Mouse (Mus musculus) G1E-ER4 (cell line): ENCODE results near the gene Ap1b1. TPM values are rescaled to one million over a fixed set of nuclear protein-coding genes. Genes with fewer than 3 reads are reported as not detected.

Source experiments
- GATA1 ChIP-seq: IDR thresholded peaks from one replicate; pipeline ENCODE4 v1.8.0; 2012; ENCODE audit warnings: low read length, inconsistent platforms
- polyA plus RNA-seq: library from polyadenylated mRNA; stranded (reverse); fragments of >175 nt; gene quantifications from 2 replicates; pipeline ENCODE4 v1.2.3, GENCODE M21; 2012

The Ap1b1 gene
- polyA plus RNA-seq, 1 experiment = 69.3 TPM

- no peak for TF ChIP-seq GATA1
These were observed 20.6 kb downstream of the Ap1b1 start for GRCm38 (mm10) chr11:5007186-5007585.

- TF ChIP-seq GATA1 = peak; percentile 36
These were observed 22.2 kb downstream of the Ap1b1 start for GRCm38 (mm10) chr11:5008867-5009266.

- TF ChIP-seq GATA1 = peak; percentile 59
These were observed 22.9 kb downstream of the Ap1b1 start for GRCm38 (mm10) chr11:5009354-5010074.

GRCm38 (mm10) chr11:5010205-5010604 is 23.6 kb downstream of the Ap1b1 start:
- TF ChIP-seq GATA1 = no peak

GRCm38 (mm10) chr11:5011480-5011879 is 24.9 kb downstream of the Ap1b1 start:
- no peak for TF ChIP-seq GATA1

GRCm38 (mm10) chr11:5012213-5012715 is 25.6 kb downstream of the Ap1b1 start:
- TF ChIP-seq GATA1 = no peak

- no peak for TF ChIP-seq GATA1
These were observed 29.1 kb downstream of the Ap1b1 start for GRCm38 (mm10) chr11:5015720-5016119.

- no peak for TF ChIP-seq GATA1
These were observed 29.7 kb downstream of the Ap1b1 start for GRCm38 (mm10) chr11:5016286-5016685.

GRCm38 (mm10) chr11:5017506-5017905 is 30.9 kb downstream of the Ap1b1 start:
- TF ChIP-seq GATA1 = no peak

- no peak for TF ChIP-seq GATA1
These were observed 38.5 kb downstream of the Ap1b1 start for GRCm38 (mm10) chr11:5025108-5025507.

- no peak for TF ChIP-seq GATA1
These were observed 41.6 kb downstream of the Ap1b1 start for GRCm38 (mm10) chr11:5028228-5028627.

GRCm38 (mm10) chr11:5032706-5033105 is 46.1 kb downstream of the Ap1b1 start:
- TF ChIP-seq GATA1 = no peak

GRCm38 (mm10) chr11:5033136-5033535 is 46.5 kb downstream of the Ap1b1 start:
- TF ChIP-seq GATA1 = no peak

- no peak for TF ChIP-seq GATA1
These were observed 48.8 kb downstream of the Ap1b1 start for GRCm38 (mm10) chr11:5035421-5035820.

- TF ChIP-seq GATA1 = no peak
These were observed 50.7 kb downstream of the Ap1b1 start for GRCm38 (mm10) chr11:5037146-5037854.

GRCm38 (mm10) chr11:5040585-5040984 is 54.0 kb downstream of the Ap1b1 start:
- TF ChIP-seq GATA1 = no peak
